Comparison of ENCODE assay signal across 8 mouse cellular contexts in the genomic region with DNA sequence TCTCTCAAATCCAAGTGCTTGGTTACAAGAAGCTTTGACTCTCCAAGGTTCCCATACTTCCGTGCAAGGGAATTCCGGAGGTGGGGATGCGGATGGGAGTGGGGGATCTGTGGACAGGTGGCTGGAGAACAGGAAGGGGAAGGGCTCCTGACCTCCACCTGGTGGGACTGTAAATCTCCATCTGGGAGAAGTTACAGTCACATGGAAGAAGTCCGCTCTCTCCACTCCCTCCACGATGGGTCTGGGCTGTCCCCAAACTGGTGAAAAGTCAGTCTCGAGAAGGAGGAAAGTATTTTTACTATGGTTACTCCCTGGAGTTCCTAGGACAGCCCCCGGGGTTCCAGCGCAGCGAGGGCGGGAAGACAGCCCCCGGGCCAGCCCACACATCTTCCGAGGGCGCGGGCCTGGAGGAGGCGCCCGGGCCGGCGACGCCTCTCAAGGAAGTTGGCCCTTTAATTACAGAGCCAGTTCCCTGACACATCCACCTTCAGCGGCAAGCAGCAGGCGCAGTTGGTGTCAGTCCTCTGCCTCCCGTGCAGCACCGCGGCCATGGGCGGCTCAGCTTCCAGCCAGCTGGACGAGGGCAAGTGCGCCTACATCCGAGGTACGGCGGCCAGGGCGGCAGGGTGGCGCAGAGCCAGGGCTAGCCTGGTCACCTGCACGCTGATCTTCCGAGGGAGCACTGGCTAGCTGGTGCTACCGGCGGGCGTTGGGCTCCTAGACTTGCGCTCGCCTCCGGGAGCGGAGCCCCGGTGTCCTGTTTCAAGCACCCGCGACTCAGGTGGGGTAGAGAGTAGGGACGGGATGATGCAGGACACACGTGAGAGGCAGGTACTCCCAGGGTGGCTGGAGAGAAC. TPM values are rescaled to one million over a fixed set of nuclear protein-coding genes. Genes with fewer than 3 reads are reported as not detected.
A peak's percentile ranks its signal among the peaks of the same experiment; 100 is the strongest.
DNase-seq lines count a peak whose midpoint lies in the region; ATAC-seq and TF ChIP-seq lines count a peak whose summit lies in the region.

A gene (plus strand): TSS at position 206 of the 857 bp plus-strand sequence.

- TF ChIP-seq CTCF in CH12.LX (conservative IDR thresholded peaks at IDR 0.05 in 1 of 2, IDR thresholded peaks at IDR 0.05 in 1 of 2; ENCODE audit: low read depth in 2 of 2, low read length in 2 of 2), result no peak

- TF ChIP-seq EP300 in CH12.LX (IDR thresholded peaks at IDR 0.05; ENCODE audit: low read length), result no peak

- no peaks in the 10 kb centered on the region for H3K9me3 ChIP-seq in CH12.LX (replicated peaks; ENCODE audit: low read length)
- H3K9me3 ChIP-seq in forebrain, embryonic 14.5 days (replicated peaks; ENCODE audit: control insufficient read depth, low read length), result no peaks in the 10 kb centered on the region
- H3K9me3 ChIP-seq in megakaryocyte, embryonic 14.5 days, result no peaks in the 10 kb centered on the region

- no peak for TF ChIP-seq RAD21 in CH12.LX (IDR thresholded peaks at IDR 0.05; ENCODE audit: low read depth, low read length)

- WGBS in forebrain, embryonic 14.5 days, result 4% methylated on average over 46 of the region's 46 CpGs

- TF ChIP-seq POLR2A in CH12.LX (IDR thresholded peaks at IDR 0.05; ENCODE audit: low read depth, low read length), result peak; percentile 65; the same call in 1 of the 2 replicates

- H3K4me3 ChIP-seq in CH12.LX (replicated peaks in 1 of 3; ENCODE audit: low read depth in 2 of 3, low read length in 2 of 3, poor library complexity in 1 of 3), result peak within 1 kb of the TSS; percentile 65 to 95 (median 80)
- peak within 1 kb of the TSS; percentile 29 for H3K4me3 ChIP-seq in forebrain, embryonic 14.5 days (ENCODE audit: low read depth, low read length)
- H3K4me3 ChIP-seq in megakaryocyte, embryonic 14.5 days (replicated peaks), result peak within 1 kb of the TSS; percentile 95

- no peaks in the 10 kb centered on the region for H3K27me3 ChIP-seq in CH12.LX (replicated peaks)
- peaks cover 10% of the 10 kb centered on the region for H3K27me3 ChIP-seq in forebrain, embryonic 14.5 days (replicated peaks; ENCODE audit: control insufficient read depth, insufficient read depth, low read length)
- peaks cover 18% of the 10 kb centered on the region for H3K27me3 ChIP-seq in megakaryocyte, embryonic 14.5 days (replicated peaks)

- intact Hi-C loops in left cerebral cortex, postnatal 25 days (cut with DNase I), result no loop called here

- H3K27ac ChIP-seq in CH12.LX (ENCODE audit: insufficient read depth, low read depth), result peak within 1 kb of the TSS; percentile 99
- H3K27ac ChIP-seq in forebrain, embryonic 14.5 days (ENCODE audit: low read depth, low read length), result no peak within 1 kb of the TSS

- peaks cover 8 to 11% of the 10 kb centered on the region in 2 experiments for H3K36me3 ChIP-seq in CH12.LX (replicated peaks in 1 of 2; ENCODE audit: control insufficient read depth in 1 of 2, insufficient read depth in 1 of 2, low read length in 1 of 2)
- no peaks in the 10 kb centered on the region for H3K36me3 ChIP-seq in forebrain, embryonic 14.5 days (ENCODE audit: control insufficient read depth, insufficient read depth, low read length)
- no peaks in the 10 kb centered on the region for H3K36me3 ChIP-seq in megakaryocyte, embryonic 14.5 days (replicated peaks; ENCODE audit: low read length)

- in situ Hi-C loops in CH12.LX (cut with MboI; ENCODE audit: low pct_ligation_motif_present, low pct_unique_long_range_greater_than_20kb, low sequenced_read_pairs), result no loop called here

- H3K4me2 ChIP-seq in CH12.LX (ENCODE audit: insufficient read depth, low read depth, poor library complexity, severe bottlenecking), result peak within 1 kb of the TSS; percentile 37; the same call in 1 of the 2 replicates
- peak within 1 kb of the TSS; percentile 64 for H3K4me2 ChIP-seq in forebrain, embryonic 14.5 days (ENCODE audit: low read length)

- dilution Hi-C loops in CH12.LX (cut with MboI; ENCODE audit: extremely low pct_ligation_motif_present, extremely low pct_unique_long_range_greater_than_20kb, low sequenced_read_pairs), result no loop called here

- DNase-seq in CH12.LX (ENCODE audit: extremely low read depth), result peak; percentile 67
- DNase-seq in adrenal gland, postnatal 36 days, result peak; percentile 67 to 71
- DNase-seq in forebrain, embryonic 14.5 days (ENCODE audit: low spot score), result no peak
- peak; percentile 62 for DNase-seq in heart, postnatal 4 days
- DNase-seq in left cerebral cortex, postnatal 25 days (ENCODE audit: low spot score in 2 of 2), result peak; percentile 2 to 9
- peak; percentile 16 for DNase-seq in right cerebral cortex, postnatal 4 days
- DNase-seq in layer of hippocampus, postnatal 36 days, result no peak

- peak; percentile 71 for ATAC-seq in forebrain, embryonic 14.5 days

- H3K79me2 ChIP-seq in CH12.LX (replicated peaks; ENCODE audit: control insufficient read depth, extremely low read depth, insufficient read depth, poor library complexity, severe bottlenecking), result peaks cover 18% of the 10 kb centered on the region

- H3K4me1 ChIP-seq in CH12.LX (ENCODE audit: control insufficient read depth in 1 of 2, insufficient read depth in 2 of 2), result peaks cover 0 to 31% of the 10 kb centered on the region in 2 experiments; a peak in 2 of 4 replicates
- H3K4me1 ChIP-seq in forebrain, embryonic 14.5 days (ENCODE audit: control insufficient read depth, insufficient read depth, low read length), result peaks cover 3% of the 10 kb centered on the region; the same call in 1 of the 2 replicates
- peaks cover 29% of the 10 kb centered on the region for H3K4me1 ChIP-seq in megakaryocyte, embryonic 14.5 days

- H3K9ac ChIP-seq in CH12.LX (ENCODE audit: insufficient read depth, low read depth), result peak within 1 kb of the TSS; percentile 94
- peak within 1 kb of the TSS; percentile 51 for H3K9ac ChIP-seq in forebrain, embryonic 14.5 days (ENCODE audit: low read length)

TF ChIP-seq in CH12.LX, 34 proteins besides CTCF, POLR2A, EP300 and RAD21 (continues in another document):
- TF ChIP-seq ETS1 (conservative IDR thresholded peaks at IDR 0.05; ENCODE audit: low read depth, low read length) (no peak), ZKSCAN1 (IDR thresholded peaks at IDR 0.05; ENCODE audit: borderline replicate concordance, low read depth, low read length) (no peak), BHLHE40 (IDR thresholded peaks at IDR 0.05; ENCODE audit: low read depth, low read length) (peak; percentile 88), POLR2AphosphoS2 (IDR thresholded peaks at IDR 0.05; ENCODE audit: low read depth, low read length) (no peak; the same call in 1 of the 2 replicates), MYC (IDR thresholded peaks at IDR 0.05; ENCODE audit: low read depth, low read length) (no peak), KAT2A (IDR thresholded peaks at IDR 0.05; ENCODE audit: insufficient replicate concordance, low read length) (no peak), HCFC1 (IDR thresholded peaks at IDR 0.05; ENCODE audit: low read depth, low read length) (no peak), JUND (conservative IDR thresholded peaks at IDR 0.05; ENCODE audit: low read depth, low read length) (no peak), MEF2A (IDR thresholded peaks at IDR 0.05; ENCODE audit: borderline replicate concordance, low read depth, low read length) (no peak), GABPA (IDR thresholded peaks at IDR 0.05; ENCODE audit: insufficient replicate concordance, low read depth, low read length) (no peak), PAX5 (IDR thresholded peaks at IDR 0.05; ENCODE audit: low read length) (no peak), MAFK (IDR thresholded peaks at IDR 0.05; ENCODE audit: insufficient replicate concordance, low read length) (no peak), CHD2 (IDR thresholded peaks at IDR 0.05; ENCODE audit: low read length) (no peak), IRF4 (IDR thresholded peaks at IDR 0.05; ENCODE audit: low read depth, low read length) (no peak), SIN3A (IDR thresholded peaks at IDR 0.05; ENCODE audit: low read length) (no peak), TBP (conservative IDR thresholded peaks at IDR 0.05; ENCODE audit: low read depth, low read length) (peak; percentile 63; the same call in 1 of the 2 replicates), TCF12 (IDR thresholded peaks at IDR 0.05; ENCODE audit: low read depth, low read length) (peak; percentile 34; the same call in 1 of the 2 replicates), SMC3 (IDR thresholded peaks at IDR 0.05; ENCODE audit: low read depth, low read length) (no peak), USF2 (conservative IDR thresholded peaks at IDR 0.05; ENCODE audit: low read depth, low read length) (no peak), UBTF (IDR thresholded peaks at IDR 0.05; ENCODE audit: low read depth, low read length) (peak; percentile 91), ELF1 (IDR thresholded peaks at IDR 0.05; ENCODE audit: low read depth, low read length) (peak; percentile 62; the same call in 1 of the 2 replicates), MAX (IDR thresholded peaks at IDR 0.05; ENCODE audit: low read length) (no peak; the same call in 1 of the 2 replicates), ZNF384 (IDR thresholded peaks at IDR 0.05; ENCODE audit: low read depth, low read length) (0 out of 2 replicates have a peak, but pooled peaks have one; percentile 0), MAZ (IDR thresholded peaks at IDR 0.05; ENCODE audit: low read depth, low read length) (no peak), RCOR1 (conservative IDR thresholded peaks at IDR 0.05; ENCODE audit: low read depth, low read length) (0 out of 2 replicates have a peak, but pooled peaks have one; percentile 20), NRF1 (IDR thresholded peaks at IDR 0.05; ENCODE audit: low read depth, low read length) (0 out of 2 replicates have a peak, but pooled peaks have one; percentile 16), CHD1 (IDR thresholded peaks at IDR 0.05; ENCODE audit: low read depth, low read length) (peak; percentile 74), ZC3H11A (IDR thresholded peaks at IDR 0.05; ENCODE audit: low read depth, low read length) (no peak), USF1 (IDR thresholded peaks at IDR 0.05; ENCODE audit: low read depth, low read length) (no peak), MXI1 (IDR thresholded peaks at IDR 0.05; ENCODE audit: low read depth, low read length) (no peak; the same call in none of the 2 replicates), JUN (IDR thresholded peaks at IDR 0.05; ENCODE audit: insufficient read depth, low read depth, low read length) (no peak)

RNA-seq across cellular contexts. Expression of the gene that starts here (rescaled TPM):
- total RNA-seq in CH12.LX (2012; rRNA removed) (25.9 and 48.3 TPM in 2 replicates), CH12.LX (2014; rRNA removed) (30.8 and 37.0 TPM in 2 replicates)
- 26.2 and 27.8 TPM in 2 replicates for polyA plus RNA-seq in CH12.LX (2012; ENCODE audit: insufficient read length, low read depth)
- 100 to 1,000 TPM; 108 to 202 TPM for total RNA-seq in adrenal gland, postnatal 36 days (2021)
- 0.33 TPM in 2 replicates for polyA plus RNA-seq in forebrain, embryonic 14.5 days (2014; fragmentation: Nextera tagmentation; extraction: Ambion mirVana)
- 10 to 100 TPM; 37.7 to 39.9 TPM for total RNA-seq in heart, postnatal 4 days (2021)
- total RNA-seq in left cerebral cortex, postnatal 25 days (2021), result 1 to 10 TPM; 1.9 to 2.1 TPM
- 0.41 and 1.0 TPM in 2 replicates for polyA plus RNA-seq in megakaryocyte, embryonic 14.5 days (2012; ENCODE audit: insufficient read depth, low replicate concordance)
- 1 to 10 TPM; 1.5 to 2.7 TPM for total RNA-seq in layer of hippocampus, postnatal 36 days (2021)

Comparison
In these comparisons a context has a peak if more than half of its experiments do, and no peak if none do; other contexts are left out.
1. RNA of the gene that starts here (total RNA-seq): 108 to 202 TPM in adrenal gland, postnatal 36 days, 25.9 to 48.3 TPM in CH12.LX and 37.7 to 39.9 TPM in heart, postnatal 4 days; 1.5 to 2.7 TPM in layer of hippocampus, postnatal 36 days and 1.9 to 2.1 TPM in left cerebral cortex, postnatal 25 days; every median in the first group is over 4 times any median in the second.
2. RNA of the gene that starts here (polyA plus RNA-seq): 26.2 to 27.8 TPM in CH12.LX; 0.41 to 1.0 TPM in megakaryocyte, embryonic 14.5 days and 0.33 TPM in forebrain, embryonic 14.5 days; every median in the first group is over 10 times any median in the second.
3. Peak in ATAC-seq, H3K4me3 ChIP-seq, H3K9ac ChIP-seq and H3K4me2 ChIP-seq in forebrain, embryonic 14.5 days; RNA of the gene not detected or under 1 TPM.
4. DNase-seq: peak in CH12.LX (single experiment), adrenal gland, postnatal 36 days (2 of 2), heart, postnatal 4 days (single experiment), left cerebral cortex, postnatal 25 days (2 of 2) and right cerebral cortex, postnatal 4 days (single experiment); none in forebrain, embryonic 14.5 days (single experiment) and layer of hippocampus, postnatal 36 days (0 of 2).
5. H3K4me3 ChIP-seq: peak in every context shown above with its lines; median percentile 95 in megakaryocyte, embryonic 14.5 days; 80 in CH12.LX; 29 in forebrain, embryonic 14.5 days.